Mouse (Mus musculus) cerebellum, adult 2 months (tissue): ENCODE data around the gene Adgrl4.

ENCODE experiments used
- CTCF ChIP-seq: fragments of 200-500 bp; IDR thresholded peaks from 2 replicates; pipeline ENCODE4 v1.5.1; 2011; ENCODE audit warnings: low read depth, mild to moderate bottlenecking, control low read depth, low read length, moderate library complexity, borderline replicate concordance; ENCODE audit not compliant: insufficient read depth
- POLR2A ChIP-seq: fragments of 200-500 bp; IDR thresholded peaks from 2 replicates; pipeline ENCODE4 v1.6.1; 2011; ENCODE audit warnings: low read length, control low read depth, borderline replicate concordance; ENCODE audit not compliant: insufficient read depth

GRCm38 (mm10) chr3:151488853-151489252 lies 51.2 kb downstream of the Adgrl4 start:
- no peak for TF ChIP-seq CTCF
- TF ChIP-seq POLR2A, result no peak
